Mouse (Mus musculus): ENCODE results near the gene Ivns1abp. TPM values are rescaled to one million over a fixed set of nuclear protein-coding genes. Genes with fewer than 3 reads are reported as not detected.

Gene Ivns1abp
- 324 to 363 TPM (median 350 TPM) in 4 replicates for total RNA-seq (2023; ENCODE audit: inconsistent age)

GRCm38 (mm10) chr1:151344283-151345108 lies at the start of gene Ivns1abp:
Gene Ivns1abp (plus strand): TSS chr1:151344477.

Other genes starting within 250 kb of the Ivns1abp start
- gene Gm47985, start 161.9 kb upstream of the Ivns1abp start, total RNA-seq (2023; ENCODE audit: inconsistent age): 0.32 TPM in 1 of 4 replicates, not detected in the others
- 0.29 to 0.30 TPM in 2 of 4 replicates, not detected in the others for gene Gm8947, start 152.1 kb upstream of the Ivns1abp start, total RNA-seq (2023; ENCODE audit: inconsistent age)
- not detected in 4 replicates for gene Gm47995, start 146.0 kb upstream of the Ivns1abp start, total RNA-seq (2023; ENCODE audit: inconsistent age)
- not detected in 4 replicates for gene 3110040M04Rik, start 140.4 kb upstream of the Ivns1abp start, total RNA-seq (2023; ENCODE audit: inconsistent age)
- not detected in 4 replicates for gene Gm47996, start 134.3 kb upstream of the Ivns1abp start, total RNA-seq (2023; ENCODE audit: inconsistent age)
- gene Swt1, start 84.0 kb downstream of the Ivns1abp start, total RNA-seq (2023; ENCODE audit: inconsistent age): 32.4 to 47.2 TPM (median 36.9 TPM) in 4 replicates
- 38.5 to 41.6 TPM (median 40.4 TPM) in 4 replicates for gene Trmt1l, start 84.1 kb downstream of the Ivns1abp start, total RNA-seq (2023; ENCODE audit: inconsistent age)
- gene Rnf2, start 156.5 kb downstream of the Ivns1abp start, total RNA-seq (2023; ENCODE audit: inconsistent age): 52.0 to 60.1 TPM (median 56.0 TPM) in 4 replicates
- gene Fam129a, start 226.7 kb downstream of the Ivns1abp start, total RNA-seq (2023; ENCODE audit: inconsistent age): 1.2 to 2.2 TPM (median 1.3 TPM) in 4 replicates